Mouse (Mus musculus) monocyte, adult 2 months (primary cell): ENCODE results near the gene Lrrtm4.

Experiments used
- DNase-seq, 2 experiments: peaks; one replicate each; pipeline ENCODE4 v3.0.0; 2022; ENCODE audit warnings: low spot score in 2 of 2, low read depth in 1 of 2

Lrrtm4 gene

GRCm38 (mm10) chr6:80303568-80303967, 284.9 kb downstream of the Lrrtm4 start:
- DNase-seq, result no peak

- no peak for DNase-seq
Observed at GRCm38 (mm10) chr6:80328391-80328790, 309.7 kb downstream of the Lrrtm4 start.

- no peak for DNase-seq
Observed at GRCm38 (mm10) chr6:80331751-80332150, 313.1 kb downstream of the Lrrtm4 start.

GRCm38 (mm10) chr6:80352307-80352706, 333.6 kb downstream of the Lrrtm4 start:
- DNase-seq, result no peak

GRCm38 (mm10) chr6:80357092-80357491, 338.4 kb downstream of the Lrrtm4 start:
- DNase-seq, result no peak

- no peak for DNase-seq
Observed at GRCm38 (mm10) chr6:80363593-80363992, 344.9 kb downstream of the Lrrtm4 start.

GRCm38 (mm10) chr6:80366532-80366931, 347.9 kb downstream of the Lrrtm4 start:
- no peak for DNase-seq

- DNase-seq, result no peak
Observed at GRCm38 (mm10) chr6:80389571-80389970, 370.9 kb downstream of the Lrrtm4 start.

- no peak for DNase-seq
Observed at GRCm38 (mm10) chr6:80406757-80407156, 388.1 kb downstream of the Lrrtm4 start.

GRCm38 (mm10) chr6:80440135-80440534, 421.5 kb downstream of the Lrrtm4 start:
- no peak for DNase-seq

- no peak for DNase-seq
Observed at GRCm38 (mm10) chr6:80470546-80470945, 451.9 kb downstream of the Lrrtm4 start.

- no peak for DNase-seq
Observed at GRCm38 (mm10) chr6:80476153-80476552, 457.5 kb downstream of the Lrrtm4 start.

- DNase-seq, result no peak
Observed at GRCm38 (mm10) chr6:80545017-80545416, 526.3 kb downstream of the Lrrtm4 start.

GRCm38 (mm10) chr6:80549907-80550306, 531.2 kb downstream of the Lrrtm4 start:
- no peak for DNase-seq

- DNase-seq, result no peak
Observed at GRCm38 (mm10) chr6:80553398-80553797, 534.7 kb downstream of the Lrrtm4 start.

- DNase-seq, result no peak
Observed at GRCm38 (mm10) chr6:80554991-80555390, 536.3 kb downstream of the Lrrtm4 start.

GRCm38 (mm10) chr6:80577227-80577626, 558.5 kb downstream of the Lrrtm4 start:
- no peak for DNase-seq

GRCm38 (mm10) chr6:80582225-80582624, 563.5 kb downstream of the Lrrtm4 start:
- DNase-seq, result no peak

- no peak for DNase-seq
Observed at GRCm38 (mm10) chr6:80589776-80590175, 571.1 kb downstream of the Lrrtm4 start.

- no peak for DNase-seq
Observed at GRCm38 (mm10) chr6:80619508-80619907, 600.8 kb downstream of the Lrrtm4 start.

- no peak for DNase-seq
Observed at GRCm38 (mm10) chr6:80622676-80623334, 604.1 kb downstream of the Lrrtm4 start.

- DNase-seq, result no peak
Observed at GRCm38 (mm10) chr6:80625509-80625908, 606.8 kb downstream of the Lrrtm4 start.

GRCm38 (mm10) chr6:80662729-80663128, 644.1 kb downstream of the Lrrtm4 start:
- no peak for DNase-seq
